Mouse (Mus musculus) limb, embryonic 15.5 days (tissue): ENCODE measurements around the gene Zfp523. TPM values are rescaled to one million over a fixed set of nuclear protein-coding genes. Genes with fewer than 3 reads are reported as not detected.
A peak's percentile ranks its signal among the peaks of the same experiment; 100 is the strongest.

Experiments
- ATAC-seq: fragments of 200-750 bp; cut with Nextera tagmentation; 2 replicates; pipeline ENCODE4 v1.8.0; 2017; ENCODE audit warnings: low read depth, moderate TSS enrichment; ENCODE audit not compliant: insufficient number of reproducible peaks, low FRiP score, low TSS enrichment
- H3K27ac ChIP-seq: fragments of 300-500 bp; sonication (generic); 2 replicates; pipeline ENCODE4 v1.5.1; 2015; ENCODE audit warnings: moderate library complexity, mild to moderate bottlenecking, inconsistent platforms
- H3K27me3 ChIP-seq: fragments of 300-500 bp; sonication (generic); 2 replicates; pipeline ENCODE4 v1.6.1; 2015; ENCODE audit warnings: inconsistent platforms
- H3K36me3 ChIP-seq: fragments of 300-500 bp; sonication (generic); 2 replicates; pipeline ENCODE4 v1.6.1; 2015; ENCODE audit warnings: inconsistent platforms
- H3K4me1 ChIP-seq: fragments of 300-500 bp; sonication (generic); 2 replicates; pipeline ENCODE4 v1.6.1; 2015; ENCODE audit warnings: inconsistent platforms
- H3K4me2 ChIP-seq: fragments of 300-500 bp; sonication (generic); 2 replicates; pipeline ENCODE4 v1.6.1; 2015; ENCODE audit warnings: mild to moderate bottlenecking, inconsistent platforms
- H3K4me3 ChIP-seq: fragments of 300-500 bp; sonication (generic); 2 replicates; pipeline ENCODE4 v1.5.1; 2015; ENCODE audit warnings: mild to moderate bottlenecking, inconsistent platforms
- H3K9ac ChIP-seq: fragments of 300-500 bp; sonication (generic); 2 replicates; pipeline ENCODE4 v1.6.1; 2015; ENCODE audit warnings: inconsistent platforms
- H3K9me3 ChIP-seq: fragments of 300-500 bp; sonication (generic); 2 replicates; pipeline ENCODE4 v1.6.1; 2016; ENCODE audit warnings: inconsistent platforms
- WGBS: fragments of 180-500 bp; shearing (Covaris S2); methylation state at CpG from one replicate; pipeline ENCODE4 v1.1.7; 2015; 5-methylcytosine and 5-hydroxymethylcytosine counted together
- polyA plus RNA-seq: library from polyadenylated mRNA; unstranded; fragments of >200 nt; fragmentation: Nextera tagmentation; extraction: Ambion mirVana; gene quantifications from 2 replicates; pipeline ENCODE4 v1.2.1, GENCODE M21; 2015

Gene Zfp523
- polyA plus RNA-seq, 1 experiment from 2014 or later = 33.6 TPM

GRCm38 (mm10) chr17:28252281-28252648 lies 75.3 kb downstream of the Zfp523 start:
- H3K4me3 ChIP-seq = no peak overlapping the region
- no peak overlapping the region for H3K9ac ChIP-seq
- H3K27me3 ChIP-seq = no peaks in the 10 kb centered on the region
- no peaks in the 10 kb centered on the region for H3K9me3 ChIP-seq
- peaks cover 65% of the 10 kb centered on the region for H3K4me1 ChIP-seq
- H3K4me2 ChIP-seq = no peak overlapping the region
- peaks cover 9% of the 10 kb centered on the region; the same call in 1 of the 2 replicates for H3K36me3 ChIP-seq
- WGBS = 56% methylated on average over 5 of the region's 5 CpGs
- 0 out of 2 replicates have a peak overlapping the region, but pooled peaks have one; percentile 11 for H3K27ac ChIP-seq
- ATAC-seq = no peak

- Histone ChIP-seq H3K4me1 (peaks cover 63% of the 10 kb centered on the region), H3K9me3 (no peaks in the 10 kb centered on the region), H3K4me3 (no peak overlapping the region), H3K27me3 (no peaks in the 10 kb centered on the region), H3K36me3 (peaks cover 9% of the 10 kb centered on the region; the same call in 1 of the 2 replicates), H3K27ac (no peak overlapping the region), H3K4me2 (no peak overlapping the region), H3K9ac (no peak overlapping the region)
- 73% methylated on average over 7 of the region's 7 CpGs for WGBS
- peak; percentile 52; the same call in 1 of the 2 replicates for ATAC-seq
Observed at GRCm38 (mm10) chr17:28253216-28253615, 76.3 kb downstream of the Zfp523 start.

- Histone ChIP-seq H3K9me3 (no peaks in the 10 kb centered on the region), H3K4me1 (peaks cover 50% of the 10 kb centered on the region), H3K9ac (no peak overlapping the region), H3K27me3 (no peaks in the 10 kb centered on the region), H3K36me3 (peaks cover 15% of the 10 kb centered on the region), H3K4me2 (no peak overlapping the region), H3K27ac (no peak overlapping the region), H3K4me3 (no peak overlapping the region)
- no peak for ATAC-seq
- 55% methylated on average over 4 of the region's 4 CpGs for WGBS
Observed at GRCm38 (mm10) chr17:28254804-28255203, 77.9 kb downstream of the Zfp523 start.

Other genes with a start within 250 kb of the Zfp523 start
- 1.5 TPM in 2 replicates for gene Tcp11, start 96.5 kb upstream of the Zfp523 start, polyA plus RNA-seq
- 4.2 and 6.9 TPM in 2 replicates for gene Scube3, start 35.0 kb upstream of the Zfp523 start, polyA plus RNA-seq
- 19.2 and 20.5 TPM in 2 replicates for gene Def6, start 30.6 kb downstream of the Zfp523 start, polyA plus RNA-seq
- 3.4 and 3.6 TPM in 2 replicates for gene Ppard, start 55.6 kb downstream of the Zfp523 start, polyA plus RNA-seq
- 30.6 and 33.9 TPM in 2 replicates for gene Fance, start 136.4 kb downstream of the Zfp523 start, polyA plus RNA-seq
- 509 and 665 TPM in 2 replicates for gene Rpl10a, start 151.3 kb downstream of the Zfp523 start, polyA plus RNA-seq
- gene Tead3, start 173.7 kb downstream of the Zfp523 start, polyA plus RNA-seq = 15.5 and 16.2 TPM in 2 replicates
- gene Tulp1, start 188.1 kb downstream of the Zfp523 start, polyA plus RNA-seq = 5.4 and 6.2 TPM in 2 replicates